Mouse (Mus musculus): ENCODE data around the gene Ubxn1. TPM values are rescaled to one million over a fixed set of nuclear protein-coding genes. Genes with fewer than 3 reads are reported as not detected.
"Not testable (repeated sequence)": the region's sequence is repeated elsewhere in the genome, so short reads cannot be mapped to it uniquely, and the experiment has no call there.

Ubxn1 gene
- polyA plus RNA-seq, 1 experiment from 2014 or later, result 218 TPM

- peak overlapping the region; percentile 76; the same call in 1 of the 2 replicates for H3K27ac ChIP-seq (replicated peaks)
- no peaks in the 10 kb centered on the region for H3K27me3 ChIP-seq (replicated peaks; ENCODE audit: low read depth, poor library complexity, severe bottlenecking)
- H3K4me3 ChIP-seq, result peak overlapping the region; percentile 69
- WGBS, result 90% methylated on average over 7 of the region's 7 CpGs
- H3K9me3 ChIP-seq, result no peaks in the 10 kb centered on the region
- peaks cover 39% of the 10 kb centered on the region for H3K4me1 ChIP-seq
- H3K36me3 ChIP-seq (replicated peaks), result peaks cover 29% of the 10 kb centered on the region
- no peak for DNase-seq (ENCODE audit: low spot score)
These were observed 30.3 kb upstream of the Ubxn1 start for GRCm38 (mm10) chr19:8841012-8841411.

- H3K36me3 ChIP-seq (replicated peaks), result peaks cover 43% of the 10 kb centered on the region
- no peaks in the 10 kb centered on the region for H3K27me3 ChIP-seq (replicated peaks; ENCODE audit: low read depth, poor library complexity, severe bottlenecking)
- WGBS, result 88% methylated on average over 6 of the region's 6 CpGs
These were observed 28.3 kb upstream of the Ubxn1 start for GRCm38 (mm10) chr19:8842961-8843360.

GRCm38 (mm10) chr19:8844371-8845129, 26.7 kb upstream of the Ubxn1 start:
- 65% methylated on average over 5 of the region's 5 CpGs for WGBS
- Histone ChIP-seq H3K27ac (replicated peaks) (no peak overlapping the region), H3K36me3 (replicated peaks) (peaks cover 53% of the 10 kb centered on the region), H3K4me3 (no peak overlapping the region), H3K4me1 (peaks cover 24% of the 10 kb centered on the region), H3K27me3 (replicated peaks; ENCODE audit: low read depth, poor library complexity, severe bottlenecking) (no peaks in the 10 kb centered on the region), H3K9me3 (no peaks in the 10 kb centered on the region)
- DNase-seq (ENCODE audit: low spot score), result peak; percentile 77

More at GRCm38 (mm10) chr19:8842961-8843360, 28.3 kb upstream of the Ubxn1 start:
- H3K4me1 ChIP-seq, result peaks cover 34% of the 10 kb centered on the region
- no peak overlapping the region for H3K27ac ChIP-seq (replicated peaks)
- DNase-seq (ENCODE audit: low spot score), result no peak
- H3K4me3 ChIP-seq, result no peak overlapping the region
- H3K9me3 ChIP-seq, result no peaks in the 10 kb centered on the region

GRCm38 (mm10) chr19:8848356-8848755, 22.9 kb upstream of the Ubxn1 start:
- WGBS, result 77% methylated on average over 5 of the region's 5 CpGs
- H3K27ac ChIP-seq (replicated peaks), result no peak overlapping the region
- H3K27me3 ChIP-seq (replicated peaks; ENCODE audit: low read depth, poor library complexity, severe bottlenecking), result no peaks in the 10 kb centered on the region
- peaks cover 36% of the 10 kb centered on the region for H3K36me3 ChIP-seq (replicated peaks)
- no peak for DNase-seq (ENCODE audit: low spot score)
- H3K4me1 ChIP-seq, result peaks cover 27% of the 10 kb centered on the region
- H3K4me3 ChIP-seq, result no peak overlapping the region
- H3K9me3 ChIP-seq, result no peaks in the 10 kb centered on the region

GRCm38 (mm10) chr19:8850402-8850901, 20.8 kb upstream of the Ubxn1 start, which contains the start of gene Lrrn4cl:
Lrrn4cl (plus strand) TSS chr19:8850768.
- Histone ChIP-seq H3K27me3 (replicated peaks; ENCODE audit: low read depth, poor library complexity, severe bottlenecking) (no peaks in the 10 kb centered on the region), H3K4me1 (peaks cover 27% of the 10 kb centered on the region), H3K36me3 (replicated peaks) (peaks cover 35% of the 10 kb centered on the region), H3K27ac (replicated peaks) (peak within 1 kb of the TSS; percentile 31), H3K4me3 (no peak within 1 kb of the TSS), H3K9me3 (no peaks in the 10 kb centered on the region)
- DNase-seq (ENCODE audit: low spot score), result peak; percentile 55
- WGBS, result 21% methylated on average over 7 of the region's 7 CpGs

GRCm38 (mm10) chr19:8851639-8852038, 19.7 kb upstream of the Ubxn1 start:
- Histone ChIP-seq H3K9me3 (no peaks in the 10 kb centered on the region), H3K4me1 (peaks cover 27% of the 10 kb centered on the region), H3K27me3 (replicated peaks; ENCODE audit: low read depth, poor library complexity, severe bottlenecking) (no peaks in the 10 kb centered on the region), H3K4me3 (no peak overlapping the region), H3K36me3 (replicated peaks) (peaks cover 23% of the 10 kb centered on the region), H3K27ac (replicated peaks) (no peak overlapping the region; the same call in 1 of the 2 replicates)
- DNase-seq (ENCODE audit: low spot score), result no peak
- 58% methylated on average over 7 of the region's 7 CpGs for WGBS

- Histone ChIP-seq H3K4me3 (no peak overlapping the region), H3K27me3 (replicated peaks; ENCODE audit: low read depth, poor library complexity, severe bottlenecking) (no peaks in the 10 kb centered on the region), H3K4me1 (peaks cover 27% of the 10 kb centered on the region), H3K27ac (replicated peaks) (no peak overlapping the region; the same call in 1 of the 2 replicates), H3K36me3 (replicated peaks) (peaks cover 16% of the 10 kb centered on the region), H3K9me3 (no peaks in the 10 kb centered on the region)
- DNase-seq (ENCODE audit: low spot score), result no peak
- WGBS, result 61% methylated on average over 10 of the region's 10 CpGs
These were observed 18.9 kb upstream of the Ubxn1 start for GRCm38 (mm10) chr19:8852236-8852928.

- Histone ChIP-seq H3K27me3 (replicated peaks; ENCODE audit: low read depth, poor library complexity, severe bottlenecking) (no peaks in the 10 kb centered on the region), H3K27ac (replicated peaks) (no peak overlapping the region), H3K4me1 (peaks cover 24% of the 10 kb centered on the region), H3K9me3 (no peaks in the 10 kb centered on the region), H3K36me3 (replicated peaks) (peaks cover 8% of the 10 kb centered on the region; the same call in 1 of the 2 replicates), H3K4me3 (no peak overlapping the region)
- no peak for DNase-seq (ENCODE audit: low spot score)
- 85% methylated on average over 3 of the region's 3 CpGs for WGBS
These were observed 18.2 kb upstream of the Ubxn1 start for GRCm38 (mm10) chr19:8853117-8853516.

GRCm38 (mm10) chr19:8857689-8858088, 13.6 kb upstream of the Ubxn1 start:
- 43% methylated on average over 4 of the region's 4 CpGs for WGBS
- Histone ChIP-seq H3K36me3 (replicated peaks) (no peaks in the 10 kb centered on the region), H3K9me3 (no peaks in the 10 kb centered on the region), H3K27ac (replicated peaks) (no peak overlapping the region), H3K27me3 (replicated peaks; ENCODE audit: low read depth, poor library complexity, severe bottlenecking) (no peaks in the 10 kb centered on the region), H3K4me3 (no peak overlapping the region), H3K4me1 (peaks cover 9% of the 10 kb centered on the region)
- DNase-seq (ENCODE audit: low spot score), result peak; percentile 36

- H3K4me3 ChIP-seq, result no peak overlapping the region
- H3K27ac ChIP-seq (replicated peaks), result no peak overlapping the region
- no peaks in the 10 kb centered on the region for H3K9me3 ChIP-seq
- DNase-seq (ENCODE audit: low spot score), result no peak
- H3K27me3 ChIP-seq (replicated peaks; ENCODE audit: low read depth, poor library complexity, severe bottlenecking), result no peaks in the 10 kb centered on the region
- WGBS, result 18% methylated on average over 1 of the region's 1 CpGs
- no peaks in the 10 kb centered on the region for H3K36me3 ChIP-seq (replicated peaks)
- H3K4me1 ChIP-seq, result peaks cover 9% of the 10 kb centered on the region
These were observed 12.3 kb upstream of the Ubxn1 start for GRCm38 (mm10) chr19:8859018-8859417.

GRCm38 (mm10) chr19:8864265-8864664, 7.0 kb upstream of the Ubxn1 start:
- no peak for DNase-seq (ENCODE audit: low spot score)
- no peaks in the 10 kb centered on the region for H3K36me3 ChIP-seq (replicated peaks)
- H3K27me3 ChIP-seq (replicated peaks; ENCODE audit: low read depth, poor library complexity, severe bottlenecking), result no peaks in the 10 kb centered on the region
- WGBS, result 85% methylated on average over 6 of the region's 6 CpGs
- H3K4me1 ChIP-seq, result peaks cover 9% of the 10 kb centered on the region
- no peak overlapping the region for H3K27ac ChIP-seq (replicated peaks)
- no peak overlapping the region for H3K4me3 ChIP-seq
- H3K9me3 ChIP-seq, result no peaks in the 10 kb centered on the region

- peaks cover 12% of the 10 kb centered on the region for H3K4me1 ChIP-seq
- not testable (repeated sequence) for H3K9me3 ChIP-seq; DNase-seq (ENCODE audit: low spot score); H3K27ac ChIP-seq (replicated peaks); H3K27me3 ChIP-seq (replicated peaks; ENCODE audit: low read depth, poor library complexity, severe bottlenecking)
- peak overlapping the region; percentile 85 for H3K4me3 ChIP-seq
- 77% methylated on average over 3 of the region's 3 CpGs for WGBS
- H3K36me3 ChIP-seq (replicated peaks), result peaks cover 25% of the 10 kb centered on the region
These were observed 915 bp upstream of the Ubxn1 start for GRCm38 (mm10) chr19:8870381-8870780.
